Mouse (Mus musculus) liver, adult (tissue): ENCODE data around the gene Tbc1d22a.

Experiments used
- GATA4 ChIP-seq: IDR thresholded peaks from 2 replicates; pipeline ENCODE4 v1.6.1; 2014; ENCODE audit warnings: mild to moderate bottlenecking, low read length; ENCODE audit not compliant: insufficient replicate concordance

Gene Tbc1d22a

GRCm38 (mm10) chr15:86511181-86511580 is 296.9 kb downstream of the Tbc1d22a start:
- no peak for TF ChIP-seq GATA4

DNA sequence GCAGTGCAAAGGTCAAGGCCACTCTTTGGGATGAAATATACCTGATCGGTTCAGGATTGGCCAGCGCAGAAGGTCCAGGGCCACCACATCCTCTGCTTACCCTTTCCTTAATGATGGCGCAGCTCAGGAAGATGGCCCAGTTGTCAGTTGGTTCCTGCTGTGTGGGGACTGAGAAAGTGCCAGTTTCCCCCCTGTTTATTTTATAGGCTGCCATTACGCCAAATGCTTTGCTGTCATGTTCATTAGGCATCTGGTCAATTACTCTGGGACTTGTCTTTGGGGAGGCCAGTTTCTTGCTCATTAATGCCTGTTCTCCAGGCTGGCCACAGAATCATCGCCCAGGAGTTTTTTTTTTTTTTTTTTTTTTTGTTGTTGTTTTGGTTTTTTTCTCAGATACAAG is 299.1 kb downstream of the Tbc1d22a start:
- no peak for TF ChIP-seq GATA4

DNA sequence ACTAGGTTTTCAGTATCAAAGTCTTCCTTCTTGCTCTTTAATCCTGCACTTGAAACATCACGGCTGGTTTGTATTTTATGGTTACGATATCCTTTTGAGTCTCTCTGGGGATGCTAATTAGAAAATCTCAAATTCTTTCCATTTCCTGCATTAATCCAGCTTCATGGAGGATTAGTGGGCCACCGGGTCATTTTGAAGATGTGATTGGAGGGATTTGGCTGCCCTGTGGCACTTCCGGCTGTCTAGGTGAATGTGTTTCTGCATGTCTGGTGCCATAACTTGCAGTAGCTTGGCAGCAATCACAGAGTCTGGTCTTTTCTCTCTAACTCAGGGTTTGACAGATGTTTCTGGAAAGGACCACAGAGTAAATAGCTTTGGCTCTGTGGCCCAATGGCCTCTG is 305.9 kb downstream of the Tbc1d22a start:
- TF ChIP-seq GATA4, result no peak

DNA sequence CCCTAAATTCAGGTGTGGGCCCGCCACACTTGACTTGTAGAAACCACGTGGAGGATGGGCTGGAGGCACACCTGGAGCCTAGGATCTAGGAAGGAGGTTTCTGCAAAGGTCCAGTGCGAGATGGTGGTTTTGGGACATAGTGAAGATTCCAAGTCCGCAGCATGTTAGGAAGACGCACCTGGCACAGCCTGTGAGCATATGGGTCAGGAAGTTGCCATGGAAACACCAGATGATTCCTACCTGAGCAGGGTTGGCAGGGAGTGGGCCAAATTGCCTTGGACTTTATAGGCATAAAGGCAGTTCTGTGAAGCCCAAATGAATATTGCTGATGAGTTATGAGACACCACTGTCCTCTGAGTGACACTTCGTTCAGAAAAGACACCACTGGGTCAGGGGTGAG is 321.1 kb downstream of the Tbc1d22a start:
- no peak for TF ChIP-seq GATA4

DNA sequence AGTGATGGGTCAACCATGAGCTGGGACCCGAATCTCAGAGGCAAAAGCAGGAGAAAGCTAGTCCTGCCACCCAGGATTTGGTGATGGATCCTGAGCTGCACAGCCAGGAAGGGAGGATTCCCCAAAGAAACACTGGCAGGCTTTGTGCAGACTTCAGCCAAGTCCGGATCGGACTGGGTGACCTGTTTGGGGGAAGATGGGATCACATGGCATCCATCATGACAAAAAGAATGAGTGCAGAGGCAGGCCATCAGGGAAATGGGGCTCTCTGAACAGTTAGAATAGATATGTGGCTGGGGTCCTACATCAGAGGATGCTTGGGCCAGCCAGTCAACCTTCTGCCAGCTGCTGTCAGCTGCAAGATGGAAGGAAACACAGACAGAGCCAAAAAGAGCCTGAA is 328.1 kb downstream of the Tbc1d22a start:
- no peak for TF ChIP-seq GATA4

GRCm38 (mm10) chr15:86544122-86544795 is 330.0 kb downstream of the Tbc1d22a start:
- no peak for TF ChIP-seq GATA4
